Mouse (Mus musculus) heart, embryonic 13.5 days (tissue): ENCODE measurements around the gene Cabp2. TPM values are rescaled to one million over a fixed set of nuclear protein-coding genes. Genes with fewer than 3 reads are reported as not detected.

Experiments used
- ATAC-seq: fragments of 200-750 bp; cut with Nextera tagmentation; 2 replicates; pipeline ENCODE4 v1.8.0; 2017; ENCODE audit warnings: moderate TSS enrichment; ENCODE audit not compliant: insufficient number of reproducible peaks, low FRiP score, low TSS enrichment; ENCODE audit errors: extremely low read depth
- H3K27ac ChIP-seq: fragments of 300-500 bp; sonication (generic); replicated peaks from 2 replicates; pipeline ENCODE4 v1.5.1; 2015; ENCODE audit warnings: moderate library complexity, mild to moderate bottlenecking, inconsistent platforms
- H3K27me3 ChIP-seq: fragments of 300-500 bp; sonication (generic); replicated peaks from 2 replicates; pipeline ENCODE4 v1.6.1; 2015; ENCODE audit warnings: mild to moderate bottlenecking, inconsistent platforms
- H3K36me3 ChIP-seq: fragments of 300-500 bp; sonication (generic); 2 replicates; pipeline ENCODE4 v1.6.1; 2015; ENCODE audit warnings: mild to moderate bottlenecking, inconsistent platforms
- H3K4me1 ChIP-seq: fragments of 300-500 bp; sonication (generic); 2 replicates; pipeline ENCODE4 v1.6.1; 2015; ENCODE audit warnings: inconsistent platforms
- H3K4me2 ChIP-seq: fragments of 300-500 bp; sonication (generic); 2 replicates; pipeline ENCODE4 v1.6.1; 2015; ENCODE audit warnings: inconsistent platforms, mild to moderate bottlenecking, moderate library complexity
- H3K4me3 ChIP-seq: fragments of 300-500 bp; sonication (generic); 2 replicates; pipeline ENCODE4 v1.5.1; 2015; ENCODE audit warnings: moderate library complexity, mild to moderate bottlenecking, inconsistent platforms
- H3K9ac ChIP-seq: fragments of 300-500 bp; sonication (generic); 2 replicates; pipeline ENCODE4 v1.6.1; 2015; ENCODE audit warnings: inconsistent platforms, mild to moderate bottlenecking, moderate library complexity
- H3K9me3 ChIP-seq: fragments of 300-500 bp; sonication (generic); 2 replicates; pipeline ENCODE4 v1.6.1; 2016; ENCODE audit warnings: inconsistent platforms
- WGBS: fragments of 180-500 bp; shearing (Covaris S2); methylation state at CpG from one replicate; pipeline ENCODE4 v1.1.7; 2015; ENCODE audit warnings: mixed read lengths; 5-methylcytosine and 5-hydroxymethylcytosine counted together
- polyA plus RNA-seq: library from polyadenylated mRNA; unstranded; fragments of >200 nt; fragmentation: Nextera tagmentation; extraction: Ambion mirVana; gene quantifications from 2 replicates; pipeline ENCODE4 v1.2.1, GENCODE M21; 2015

Gene Cabp2
- polyA plus RNA-seq, 1 experiment from 2014 or later = not detected

GRCm38 (mm10) chr19:4095802-4096201 is 14.4 kb downstream of the Cabp2 start:
- peaks cover 13% of the 10 kb centered on the region for H3K27me3 ChIP-seq
- WGBS = 60% methylated on average over 3 of the region's 3 CpGs
- H3K27ac ChIP-seq = no peak overlapping the region
- no peak for ATAC-seq
- no peaks in the 10 kb centered on the region for H3K9me3 ChIP-seq
- peak overlapping the region; percentile 80; the same call in 1 of the 2 replicates for H3K4me2 ChIP-seq
- no peak overlapping the region for H3K9ac ChIP-seq
- 0 out of 2 replicates have a peak overlapping the region, but pooled peaks have one; percentile 76 for H3K4me3 ChIP-seq
- H3K36me3 ChIP-seq = no peaks in the 10 kb centered on the region
- peaks cover 44% of the 10 kb centered on the region for H3K4me1 ChIP-seq

- peak; percentile 89 for ATAC-seq
- peaks cover 49% of the 10 kb centered on the region for H3K4me1 ChIP-seq
- H3K9ac ChIP-seq = peak within 1 kb of the TSS; percentile 82
- no peaks in the 10 kb centered on the region for H3K36me3 ChIP-seq
- peak within 1 kb of the TSS; percentile 76 for H3K4me3 ChIP-seq
- H3K27me3 ChIP-seq = peaks cover 24% of the 10 kb centered on the region
- under 1% methylated on average over 65 of the region's 65 CpGs for WGBS
- H3K9me3 ChIP-seq = no peaks in the 10 kb centered on the region
- H3K27ac ChIP-seq = peak within 1 kb of the TSS; percentile 87
- H3K4me2 ChIP-seq = peak within 1 kb of the TSS; percentile 80
Observed at GRCm38 (mm10) chr19:4096642-4097440, 15.5 kb downstream of the Cabp2 start, which contains the start of gene Cdk2ap2. Gene Cdk2ap2, plus strand, starts transcription at chr19:4097182.

- H3K9me3 ChIP-seq = no peaks in the 10 kb centered on the region
- peak overlapping the region; percentile 79 for H3K9ac ChIP-seq
- peak; percentile 48 for ATAC-seq
- H3K4me2 ChIP-seq = peak overlapping the region; percentile 80
- H3K36me3 ChIP-seq = 0 out of 2 replicates have a peak, but pooled peaks cover 3% of the 10 kb centered on the region
- H3K4me3 ChIP-seq = peak overlapping the region; percentile 76
- WGBS = 2% methylated on average over 21 of the region's 21 CpGs
- H3K27ac ChIP-seq = peak overlapping the region; percentile 76
- H3K27me3 ChIP-seq = peaks cover 30% of the 10 kb centered on the region
- peaks cover 49% of the 10 kb centered on the region for H3K4me1 ChIP-seq
Observed at GRCm38 (mm10) chr19:4097441-4097825, 16.1 kb downstream of the Cabp2 start.

GRCm38 (mm10) chr19:4098426-4098825 is 17.0 kb downstream of the Cabp2 start:
- H3K4me3 ChIP-seq = no peak overlapping the region
- H3K27ac ChIP-seq = no peak overlapping the region
- 89% methylated on average over 13 of the region's 13 CpGs for WGBS
- H3K4me2 ChIP-seq = peak overlapping the region; percentile 80
- H3K4me1 ChIP-seq = peaks cover 49% of the 10 kb centered on the region
- no peaks in the 10 kb centered on the region for H3K9me3 ChIP-seq
- H3K9ac ChIP-seq = no peak overlapping the region
- peaks cover 34% of the 10 kb centered on the region for H3K27me3 ChIP-seq
- ATAC-seq = no peak
- peaks cover 9% of the 10 kb centered on the region; the same call in 1 of the 2 replicates for H3K36me3 ChIP-seq

GRCm38 (mm10) chr19:4099056-4099455 is 17.7 kb downstream of the Cabp2 start:
- no peaks in the 10 kb centered on the region for H3K9me3 ChIP-seq
- peaks cover 49% of the 10 kb centered on the region for H3K4me1 ChIP-seq
- H3K9ac ChIP-seq = peak overlapping the region; percentile 83
- no peak for ATAC-seq
- 4% methylated on average over 9 of the region's 9 CpGs for WGBS
- peak overlapping the region; percentile 89 for H3K4me2 ChIP-seq
- peak overlapping the region; percentile 64 for H3K4me3 ChIP-seq
- peaks cover 10% of the 10 kb centered on the region; the same call in 1 of the 2 replicates for H3K36me3 ChIP-seq
- H3K27me3 ChIP-seq = peaks cover 38% of the 10 kb centered on the region
- peak overlapping the region; percentile 43; the same call in 1 of the 2 replicates for H3K27ac ChIP-seq

- peak; percentile 27; the same call in 1 of the 2 replicates for ATAC-seq
- H3K9ac ChIP-seq = peak within 1 kb of the TSS; percentile 83
- peaks cover 17% of the 10 kb centered on the region; the same call in 1 of the 2 replicates for H3K36me3 ChIP-seq
- H3K27me3 ChIP-seq = peaks cover 38% of the 10 kb centered on the region
- peak within 1 kb of the TSS; percentile 43 for H3K27ac ChIP-seq
- peak within 1 kb of the TSS; percentile 89 for H3K4me2 ChIP-seq
- H3K4me1 ChIP-seq = peaks cover 49% of the 10 kb centered on the region
- WGBS = under 1% methylated on average over 53 of the region's 53 CpGs
- peak within 1 kb of the TSS; percentile 64 for H3K4me3 ChIP-seq
- H3K9me3 ChIP-seq = no peaks in the 10 kb centered on the region
Observed at GRCm38 (mm10) chr19:4099837-4100717, 18.7 kb downstream of the Cabp2 start, which contains the start of gene Pitpnm1. Gene Pitpnm1, plus strand, starts transcription at chr19:4099998.

- Histone ChIP-seq H3K9me3 (no peaks in the 10 kb centered on the region), H3K27ac (no peak overlapping the region), H3K4me2 (peak overlapping the region; percentile 89), H3K9ac (peak overlapping the region; percentile 83), H3K4me1 (peaks cover 49% of the 10 kb centered on the region), H3K27me3 (peaks cover 38% of the 10 kb centered on the region), H3K4me3 (peak overlapping the region; percentile 64), H3K36me3 (peaks cover 24% of the 10 kb centered on the region)
- ATAC-seq = no peak
- WGBS = 1% methylated on average over 52 of the region's 52 CpGs
Observed at GRCm38 (mm10) chr19:4100718-4101261, 19.4 kb downstream of the Cabp2 start.

- peaks cover 31% of the 10 kb centered on the region for H3K36me3 ChIP-seq
- no peaks in the 10 kb centered on the region for H3K9me3 ChIP-seq
- no peak overlapping the region for H3K27ac ChIP-seq
- peak overlapping the region; percentile 64; the same call in 1 of the 2 replicates for H3K4me3 ChIP-seq
- ATAC-seq = no peak
- peak overlapping the region; percentile 89 for H3K4me2 ChIP-seq
- H3K9ac ChIP-seq = peak overlapping the region; percentile 83; the same call in 1 of the 2 replicates
- WGBS = 67% methylated on average over 6 of the region's 6 CpGs
- H3K4me1 ChIP-seq = peaks cover 43% of the 10 kb centered on the region
- H3K27me3 ChIP-seq = peaks cover 38% of the 10 kb centered on the region
Observed at GRCm38 (mm10) chr19:4101466-4101865, 20.1 kb downstream of the Cabp2 start.

- Histone ChIP-seq H3K4me2 (no peak overlapping the region), H3K4me1 (peaks cover 40% of the 10 kb centered on the region), H3K27ac (no peak overlapping the region), H3K4me3 (no peak overlapping the region), H3K9ac (no peak overlapping the region), H3K27me3 (peaks cover 38% of the 10 kb centered on the region), H3K36me3 (peaks cover 37% of the 10 kb centered on the region), H3K9me3 (no peaks in the 10 kb centered on the region)
- ATAC-seq = no peak
- 80% methylated on average over 2 of the region's 2 CpGs for WGBS
Observed at GRCm38 (mm10) chr19:4102049-4102448, 20.7 kb downstream of the Cabp2 start.

- 90% methylated on average over 12 of the region's 12 CpGs for WGBS
- no peak overlapping the region for H3K27ac ChIP-seq
- H3K27me3 ChIP-seq = peaks cover 38% of the 10 kb centered on the region
- no peak overlapping the region for H3K4me2 ChIP-seq
- no peak overlapping the region for H3K4me3 ChIP-seq
- peaks cover 37% of the 10 kb centered on the region for H3K4me1 ChIP-seq
- H3K9ac ChIP-seq = no peak overlapping the region
- H3K36me3 ChIP-seq = peaks cover 40% of the 10 kb centered on the region
- no peaks in the 10 kb centered on the region for H3K9me3 ChIP-seq
- no peak for ATAC-seq
Observed at GRCm38 (mm10) chr19:4102626-4103025, 21.2 kb downstream of the Cabp2 start.
